Mouse (Mus musculus): Measurements from ENCODE around the gene Gm6460.
"Not testable (repeated sequence)": the region's sequence is repeated elsewhere in the genome, so short reads cannot be mapped to it uniquely, and the experiment has no call there.

Gm6460 gene

DNA sequence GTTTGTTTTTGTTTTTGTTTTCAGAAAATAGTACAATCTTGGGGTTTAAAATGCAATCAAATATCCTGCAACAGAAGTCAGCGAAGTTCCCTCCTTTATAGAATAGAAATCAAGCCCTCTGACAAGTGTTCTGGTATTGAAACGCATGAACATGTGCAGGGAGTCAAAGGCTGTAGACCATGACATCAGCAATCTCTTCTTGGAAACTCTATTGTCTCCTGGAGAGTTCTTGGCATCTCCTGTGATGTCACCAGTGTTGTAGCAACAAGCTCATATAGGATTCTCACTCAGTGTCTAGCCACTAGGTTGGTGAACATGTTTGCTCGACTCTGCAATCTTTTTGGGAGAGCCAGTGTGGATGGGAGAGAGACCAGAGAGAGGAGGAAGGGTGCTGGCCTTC, at the start of gene Gm6460:
Gm6460 (plus strand) TSS at position 301 of the 400 bp plus-strand sequence.
- DNase-seq (ENCODE audit: low read depth, low spot score), result not testable (repeated sequence)

All from A20 (cell line).